Mouse (Mus musculus): ENCODE data around the gene Ap4m1. TPM values are rescaled to one million over a fixed set of nuclear protein-coding genes. Genes with fewer than 3 reads are reported as not detected.
"Not testable (repeated sequence)": the region's sequence is repeated elsewhere in the genome, so short reads cannot be mapped to it uniquely, and the experiment has no call there.

The Ap4m1 gene
- total and polyA plus RNA-seq, 3 experiments = 22.2 to 38.5 TPM; not detected in 1

DNA sequence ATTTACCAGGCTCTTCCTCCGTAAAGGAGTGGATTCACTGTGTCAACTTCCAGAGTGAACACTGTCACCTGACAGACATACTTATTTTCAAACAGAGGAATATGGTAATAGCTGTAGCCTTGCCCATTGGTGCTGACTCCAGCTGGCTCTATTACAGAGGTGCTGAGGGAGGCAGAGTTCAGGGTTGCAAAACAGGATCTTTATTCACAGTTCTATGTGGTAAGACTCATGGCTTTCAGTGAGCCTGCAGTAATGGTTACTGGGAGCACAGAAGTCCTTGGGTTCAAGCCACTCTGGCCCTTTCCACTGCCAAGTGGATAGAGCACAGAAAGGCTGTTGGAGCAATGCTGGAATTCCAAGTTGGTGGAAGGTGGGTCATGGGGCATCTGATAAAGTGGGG lies 35.5 kb downstream of the Ap4m1 start:
- H3K9ac ChIP-seq (ENCODE audit: control insufficient read depth, low read depth, low read length, poor library complexity, severe bottlenecking) = no peak overlapping the region
- no peak overlapping the region for H3K4me3 ChIP-seq (ENCODE audit: control insufficient read depth in 1 of 2, insufficient read depth in 1 of 2, low read depth in 2 of 2, low read length in 2 of 2)
- no peaks in the 10 kb centered on the region for H3K36me3 ChIP-seq (ENCODE audit: control insufficient read depth in 1 of 2, insufficient read depth in 2 of 2, low read length in 2 of 2)
- no peaks in the 10 kb centered on the region for H3K9me3 ChIP-seq (replicated peaks; ENCODE audit: insufficient read depth, low read length)
- DNase-seq (ENCODE audit: low read depth, low spot score) = no peak
- H3K4me1 ChIP-seq (ENCODE audit: control insufficient read depth in 1 of 2, insufficient read depth in 2 of 2, low read length in 2 of 2) = no peaks in the 10 kb centered on the region
- H3K27ac ChIP-seq (ENCODE audit: control insufficient read depth, low read depth, low read length) = no peak overlapping the region
- no peak for TF ChIP-seq MXI1 (IDR thresholded peaks at IDR 0.05; ENCODE audit: low read depth, low read length)
- H3K27me3 ChIP-seq (ENCODE audit: control insufficient read depth in 1 of 2, insufficient read depth in 2 of 2, low read length in 2 of 2) = no peaks in the 10 kb centered on the region
- H3K79me2 ChIP-seq (ENCODE audit: control insufficient read depth, insufficient read depth, low read length, poor library complexity) = no peaks in the 10 kb centered on the region

DNA sequence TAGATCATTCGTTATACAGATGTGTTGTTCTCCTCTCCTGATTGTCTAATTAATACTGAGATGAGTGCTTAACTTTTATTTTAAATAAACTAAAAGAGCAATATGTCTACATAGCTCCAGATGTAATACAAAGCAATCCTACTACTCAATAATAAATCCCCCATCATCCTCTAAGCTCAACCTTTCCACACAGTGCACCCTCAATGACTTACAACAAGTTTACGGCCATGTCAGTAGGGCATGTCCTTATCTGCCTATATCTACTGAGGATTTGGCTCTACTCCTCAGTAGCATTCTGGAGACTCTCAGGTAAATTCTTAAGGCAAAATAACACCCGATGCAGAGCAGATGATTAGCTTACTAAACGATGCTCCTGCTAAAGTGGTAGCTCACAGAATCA lies 36.1 kb downstream of the Ap4m1 start:
- Histone ChIP-seq H3K27me3 (ENCODE audit: control insufficient read depth in 1 of 2, insufficient read depth in 2 of 2, low read length in 2 of 2) (no peaks in the 10 kb centered on the region), H3K4me3 (ENCODE audit: control insufficient read depth in 1 of 2, insufficient read depth in 1 of 2, low read depth in 2 of 2, low read length in 2 of 2) (no peak overlapping the region), H3K27ac (ENCODE audit: control insufficient read depth, low read depth, low read length) (no peak overlapping the region), H3K4me1 (ENCODE audit: control insufficient read depth in 1 of 2, insufficient read depth in 2 of 2, low read length in 2 of 2) (no peaks in the 10 kb centered on the region), H3K36me3 (ENCODE audit: control insufficient read depth in 1 of 2, insufficient read depth in 2 of 2, low read length in 2 of 2) (no peaks in the 10 kb centered on the region), H3K9ac (ENCODE audit: control insufficient read depth, low read depth, low read length, poor library complexity, severe bottlenecking) (no peak overlapping the region), H3K9me3 (replicated peaks; ENCODE audit: insufficient read depth, low read length) (no peaks in the 10 kb centered on the region), H3K79me2 (ENCODE audit: control insufficient read depth, insufficient read depth, low read length, poor library complexity) (no peaks in the 10 kb centered on the region)
- no peak for TF ChIP-seq POLR2AphosphoS2 (IDR thresholded peaks at IDR 0.05; ENCODE audit: low read length)
- no peak for TF ChIP-seq E2F4 (IDR thresholded peaks at IDR 0.05; ENCODE audit: borderline replicate concordance, low read depth, low read length)
- no peak for TF ChIP-seq ZNF384 (IDR thresholded peaks at IDR 0.05; ENCODE audit: low read depth, low read length)
- no peak for TF ChIP-seq TBP (IDR thresholded peaks at IDR 0.05; ENCODE audit: low read depth, low read length)
- no peak for TF ChIP-seq MAFK (IDR thresholded peaks at IDR 0.05; ENCODE audit: borderline replicate concordance, low read depth, low read length)
- no peak for TF ChIP-seq EP300 (IDR thresholded peaks at IDR 0.05; ENCODE audit: low read depth in 1 of 2, low read length in 2 of 2)
- TF ChIP-seq CHD2 (IDR thresholded peaks at IDR 0.05; ENCODE audit: low read length) = no peak
- TF ChIP-seq MYC (IDR thresholded peaks at IDR 0.05; ENCODE audit: low read depth, low read length) = no peak
- no peak for TF ChIP-seq HCFC1 (IDR thresholded peaks at IDR 0.05; ENCODE audit: low read depth, low read length)
- no peak for TF ChIP-seq CTCF (IDR thresholded peaks at IDR 0.05 in 2 of 3, conservative IDR thresholded peaks at IDR 0.05 in 1 of 3; ENCODE audit: control insufficient read depth in 1 of 3, insufficient read depth in 1 of 3, low read depth in 2 of 3, low read length in 3 of 3, poor library complexity in 1 of 3, severe bottlenecking in 1 of 3)
- TF ChIP-seq MYB (IDR thresholded peaks at IDR 0.05; ENCODE audit: low read depth, low read length) = no peak
- TF ChIP-seq POLR2A (IDR thresholded peaks at IDR 0.05; ENCODE audit: control insufficient read depth in 1 of 2, insufficient read depth in 1 of 2, low read depth in 1 of 2, low read length in 2 of 2, poor library complexity in 1 of 2) = no peak
- TF ChIP-seq KAT2A (conservative IDR thresholded peaks at IDR 0.05; ENCODE audit: low read depth, low read length) = no peak
- no peak for TF ChIP-seq MXI1 (IDR thresholded peaks at IDR 0.05; ENCODE audit: low read depth, low read length)
- TF ChIP-seq UBTF (IDR thresholded peaks at IDR 0.05; ENCODE audit: borderline replicate concordance, insufficient read depth, low read depth, low read length) = no peak
- TF ChIP-seq ZKSCAN1 (IDR thresholded peaks at IDR 0.05; ENCODE audit: low read depth, low read length) = no peak
- DNase-seq (ENCODE audit: low read depth, low spot score) = no peak

DNA sequence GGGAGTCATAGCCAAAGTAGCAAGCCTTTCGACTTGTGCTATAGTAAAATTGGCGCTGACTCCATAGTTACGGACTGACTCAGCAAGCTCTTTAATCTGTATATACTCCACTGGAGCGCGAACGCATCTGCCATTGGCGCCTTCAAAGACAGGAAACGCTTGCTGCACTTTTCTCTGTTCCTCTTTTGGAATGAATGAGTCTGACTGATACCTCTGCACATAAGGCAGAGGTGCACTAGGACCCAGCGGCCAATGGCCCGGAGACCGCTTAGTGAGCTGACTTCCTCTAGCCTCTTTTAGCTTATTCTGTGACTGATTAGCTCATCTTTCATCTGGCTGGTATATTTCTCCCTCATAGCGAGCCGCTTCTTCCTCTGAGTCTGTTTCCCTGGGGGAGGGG lies 44.8 kb downstream of the Ap4m1 start:
- H3K9me3 ChIP-seq (replicated peaks; ENCODE audit: insufficient read depth, low read length); DNase-seq (ENCODE audit: low read depth, low spot score); H3K4me3 ChIP-seq (ENCODE audit: control insufficient read depth in 1 of 2, insufficient read depth in 1 of 2, low read depth in 2 of 2, low read length in 2 of 2); H3K79me2 ChIP-seq (ENCODE audit: control insufficient read depth, insufficient read depth, low read length, poor library complexity); H3K4me1 ChIP-seq (ENCODE audit: control insufficient read depth in 1 of 2, insufficient read depth in 2 of 2, low read length in 2 of 2); H3K36me3 ChIP-seq (ENCODE audit: control insufficient read depth in 1 of 2, insufficient read depth in 2 of 2, low read length in 2 of 2); H3K27me3 ChIP-seq (ENCODE audit: control insufficient read depth in 1 of 2, insufficient read depth in 2 of 2, low read length in 2 of 2); H3K27ac ChIP-seq (ENCODE audit: control insufficient read depth, low read depth, low read length); H3K9ac ChIP-seq (ENCODE audit: control insufficient read depth, low read depth, low read length, poor library complexity, severe bottlenecking): not testable (repeated sequence)
